Mouse (Mus musculus) erythroblast, embryonic 14.5 days (primary cell): ENCODE data around the gene Rpap3. TPM values are rescaled to one million over a fixed set of nuclear protein-coding genes. Genes with fewer than 3 reads are reported as not detected.

Experiments used
- H3K27me3 ChIP-seq: 2 replicates; pipeline ENCODE4 v1.6.1; 2012; ENCODE audit warnings: inconsistent platforms; ENCODE audit not compliant: control insufficient read depth
- H3K36me3 ChIP-seq: 2 replicates; pipeline ENCODE4 v1.6.1; 2012; ENCODE audit warnings: mild to moderate bottlenecking, inconsistent platforms; ENCODE audit not compliant: control insufficient read depth
- H3K4me1 ChIP-seq: 2 replicates; pipeline ENCODE4 v1.6.1; 2012; ENCODE audit warnings: inconsistent platforms; ENCODE audit not compliant: control insufficient read depth
- H3K4me3 ChIP-seq: replicated peaks from 2 replicates; pipeline ENCODE3; 2012; ENCODE audit warnings: moderate library complexity, mild to moderate bottlenecking, inconsistent platforms
- H3K9me3 ChIP-seq: 2 replicates; pipeline ENCODE4 v1.6.1; 2012; ENCODE audit warnings: low read length, inconsistent platforms, mixed read lengths; ENCODE audit not compliant: control insufficient read depth
- GATA1 ChIP-seq: IDR thresholded peaks from 2 replicates; pipeline ENCODE4 v1.6.1; 2012; ENCODE audit warnings: low read length, inconsistent platforms, mixed read lengths
- TAL1 ChIP-seq: IDR thresholded peaks from 3 replicates; pipeline ENCODE4 v1.6.1; 2012; ENCODE audit warnings: low read length, inconsistent platforms, mixed read lengths
- polyA plus RNA-seq: library from polyadenylated mRNA; stranded (reverse); fragments of >175 nt; gene quantifications from 2 replicates; pipeline ENCODE4 v1.2.3, GENCODE M21; 2012

Rpap3 gene
- polyA plus RNA-seq, 1 experiment, result 0.42 TPM

GRCm38 (mm10) chr15:97748309-97748708, 42.7 kb upstream of the Rpap3 start:
- Histone ChIP-seq H3K4me3 (no peak overlapping the region), H3K9me3 (no peaks in the 10 kb centered on the region), H3K4me1 (peaks cover 56% of the 10 kb centered on the region), H3K27me3 (no peaks in the 10 kb centered on the region), H3K36me3 (no peaks in the 10 kb centered on the region)
- no peak for TF ChIP-seq GATA1
- no peak for TF ChIP-seq TAL1

- H3K4me3 ChIP-seq, result no peak overlapping the region
- peaks cover 56% of the 10 kb centered on the region for H3K4me1 ChIP-seq
- H3K9me3 ChIP-seq, result no peaks in the 10 kb centered on the region
- H3K36me3 ChIP-seq, result no peaks in the 10 kb centered on the region
- H3K27me3 ChIP-seq, result no peaks in the 10 kb centered on the region
- TF ChIP-seq TAL1, result no peak
- no peak for TF ChIP-seq GATA1
Measured at GRCm38 (mm10) chr15:97747486-97747885, 41.9 kb upstream of the Rpap3 start.

- TF ChIP-seq GATA1 (peak; percentile 27; the same call in 1 of the 2 replicates), TAL1 (0 out of 3 replicates have a peak, but pooled peaks have one; percentile 27)
- Histone ChIP-seq H3K4me1 (peaks cover 56% of the 10 kb centered on the region), H3K36me3 (no peaks in the 10 kb centered on the region), H3K4me3 (peak overlapping the region; percentile 26), H3K9me3 (no peaks in the 10 kb centered on the region), H3K27me3 (no peaks in the 10 kb centered on the region)
Measured at GRCm38 (mm10) chr15:97746748-97747147, 41.1 kb upstream of the Rpap3 start.

- H3K27me3 ChIP-seq, result no peaks in the 10 kb centered on the region
- H3K4me3 ChIP-seq, result peak overlapping the region; percentile 26
- peaks cover 56% of the 10 kb centered on the region for H3K4me1 ChIP-seq
- no peaks in the 10 kb centered on the region for H3K36me3 ChIP-seq
- TF ChIP-seq TAL1 (no peak), GATA1 (no peak)
- H3K9me3 ChIP-seq, result no peaks in the 10 kb centered on the region
Measured at GRCm38 (mm10) chr15:97746278-97746677, 40.7 kb upstream of the Rpap3 start.

- H3K4me1 ChIP-seq, result peaks cover 52% of the 10 kb centered on the region
- H3K27me3 ChIP-seq, result no peaks in the 10 kb centered on the region
- H3K9me3 ChIP-seq, result no peaks in the 10 kb centered on the region
- H3K4me3 ChIP-seq, result no peak overlapping the region
- TF ChIP-seq GATA1 (no peak), TAL1 (no peak)
- H3K36me3 ChIP-seq, result no peaks in the 10 kb centered on the region
Measured at GRCm38 (mm10) chr15:97745331-97745730, 39.7 kb upstream of the Rpap3 start.

- Histone ChIP-seq H3K27me3 (no peaks in the 10 kb centered on the region), H3K9me3 (no peaks in the 10 kb centered on the region), H3K36me3 (no peaks in the 10 kb centered on the region), H3K4me3 (no peak overlapping the region), H3K4me1 (peaks cover 52% of the 10 kb centered on the region)
- TF ChIP-seq TAL1, result no peak
- no peak for TF ChIP-seq GATA1
Measured at GRCm38 (mm10) chr15:97744930-97745329, 39.3 kb upstream of the Rpap3 start.

GRCm38 (mm10) chr15:97743961-97744525, 38.4 kb upstream of the Rpap3 start:
- Histone ChIP-seq H3K27me3 (no peaks in the 10 kb centered on the region), H3K4me3 (no peak overlapping the region), H3K4me1 (peaks cover 51% of the 10 kb centered on the region), H3K36me3 (no peaks in the 10 kb centered on the region), H3K9me3 (no peaks in the 10 kb centered on the region)
- no peak for TF ChIP-seq TAL1
- no peak for TF ChIP-seq GATA1

- no peaks in the 10 kb centered on the region for H3K27me3 ChIP-seq
- H3K36me3 ChIP-seq, result no peaks in the 10 kb centered on the region
- H3K4me1 ChIP-seq, result peaks cover 47% of the 10 kb centered on the region
- TF ChIP-seq GATA1, result no peak
- no peak for TF ChIP-seq TAL1
- H3K4me3 ChIP-seq, result no peak overlapping the region
- H3K9me3 ChIP-seq, result no peaks in the 10 kb centered on the region
Measured at GRCm38 (mm10) chr15:97743210-97743609, 37.6 kb upstream of the Rpap3 start.

- Histone ChIP-seq H3K9me3 (no peaks in the 10 kb centered on the region), H3K4me3 (no peak overlapping the region), H3K36me3 (no peaks in the 10 kb centered on the region), H3K27me3 (no peaks in the 10 kb centered on the region), H3K4me1 (peaks cover 44% of the 10 kb centered on the region)
- TF ChIP-seq TAL1 (no peak), GATA1 (no peak)
Measured at GRCm38 (mm10) chr15:97742600-97742999, 37.0 kb upstream of the Rpap3 start.

- no peaks in the 10 kb centered on the region for H3K27me3 ChIP-seq
- no peak overlapping the region for H3K4me3 ChIP-seq
- no peaks in the 10 kb centered on the region for H3K9me3 ChIP-seq
- H3K36me3 ChIP-seq, result no peaks in the 10 kb centered on the region
- TF ChIP-seq GATA1, result no peak
- TF ChIP-seq TAL1, result no peak
- peaks cover 41% of the 10 kb centered on the region for H3K4me1 ChIP-seq
Measured at GRCm38 (mm10) chr15:97742074-97742473, 36.4 kb upstream of the Rpap3 start.
